Mouse (Mus musculus) hindbrain, embryonic 10.5 days (tissue): Measurements from ENCODE around the gene Snf8. TPM values are rescaled to one million over a fixed set of nuclear protein-coding genes. Genes with fewer than 3 reads are reported as not detected.

Source experiments
- DNase-seq: peaks from one replicate; pipeline ENCODE4 v3.0.0-alpha.2; 2017; ENCODE audit warnings: low spot score
- H3K27ac ChIP-seq: fragments of 300-500 bp; sonication (generic); 2 replicates; pipeline ENCODE4 v1.5.1; 2016; ENCODE audit warnings: mild to moderate bottlenecking, moderate library complexity
- H3K27me3 ChIP-seq: fragments of 300-500 bp; sonication (generic); 2 replicates; pipeline ENCODE4 v1.6.1; 2016; ENCODE audit warnings: mild to moderate bottlenecking; ENCODE audit not compliant: poor library complexity, insufficient read depth, severe bottlenecking
- H3K36me3 ChIP-seq: fragments of 300-500 bp; sonication (generic); 2 replicates; pipeline ENCODE4 v1.6.1; 2016; ENCODE audit warnings: mild to moderate bottlenecking, moderate library complexity
- H3K4me1 ChIP-seq: fragments of 300-500 bp; sonication (generic); replicated peaks from 2 replicates; pipeline ENCODE4 v1.6.1; 2016; ENCODE audit warnings: mild to moderate bottlenecking
- H3K4me3 ChIP-seq: fragments of 300-500 bp; sonication (generic); 2 replicates; pipeline ENCODE4 v1.5.1; 2016; ENCODE audit warnings: mild to moderate bottlenecking, moderate library complexity
- H3K9me3 ChIP-seq: fragments of 300-500 bp; sonication (generic); 2 replicates; pipeline ENCODE4 v1.6.1; 2016; ENCODE audit warnings: mild to moderate bottlenecking, moderate library complexity
- WGBS: fragments of 180-500 bp; shearing (Covaris S2); methylation state at CpG from one replicate; pipeline ENCODE4 v1.1.7; 2016; 5-methylcytosine and 5-hydroxymethylcytosine counted together
- polyA plus RNA-seq: library from polyadenylated mRNA; unstranded; fragments of >200 nt; fragmentation: Nextera tagmentation; extraction: Ambion mirVana; gene quantifications from 2 replicates; pipeline ENCODE4 v1.2.1, GENCODE M21; 2016

Snf8 gene
- polyA plus RNA-seq, 1 experiment from 2014 or later, result 126 TPM

- WGBS, result 77% methylated on average over 5 of the region's 5 CpGs
- no peaks in the 10 kb centered on the region for H3K27me3 ChIP-seq
- H3K9me3 ChIP-seq, result no peaks in the 10 kb centered on the region
- H3K4me3 ChIP-seq, result no peak overlapping the region
- no peak for DNase-seq
- peaks cover 31% of the 10 kb centered on the region for H3K36me3 ChIP-seq
- peaks cover 18% of the 10 kb centered on the region for H3K4me1 ChIP-seq
- H3K27ac ChIP-seq, result no peak overlapping the region
Observed at GRCm38 (mm10) chr11:96068231-96068630, 33.5 kb downstream of the Snf8 start.

GRCm38 (mm10) chr11:96070353-96070752, 35.7 kb downstream of the Snf8 start:
- Histone ChIP-seq H3K4me3 (no peak overlapping the region), H3K27ac (no peak overlapping the region), H3K4me1 (peaks cover 24% of the 10 kb centered on the region), H3K9me3 (no peaks in the 10 kb centered on the region), H3K36me3 (peaks cover 38% of the 10 kb centered on the region), H3K27me3 (no peaks in the 10 kb centered on the region)
- DNase-seq, result no peak
- WGBS, result 94% methylated on average over 7 of the region's 7 CpGs

- WGBS, result 93% methylated on average over 1 of the region's 1 CpGs
- H3K9me3 ChIP-seq, result no peaks in the 10 kb centered on the region
- DNase-seq, result no peak
- peaks cover 38% of the 10 kb centered on the region for H3K36me3 ChIP-seq
- H3K27me3 ChIP-seq, result no peaks in the 10 kb centered on the region
- H3K4me1 ChIP-seq, result peaks cover 18% of the 10 kb centered on the region
- H3K4me3 ChIP-seq, result no peak overlapping the region
- H3K27ac ChIP-seq, result no peak overlapping the region
Observed at GRCm38 (mm10) chr11:96071013-96071412, 36.3 kb downstream of the Snf8 start.

GRCm38 (mm10) chr11:96073295-96073993, 38.8 kb downstream of the Snf8 start:
- WGBS, result 88% methylated on average over 9 of the region's 9 CpGs
- Histone ChIP-seq H3K36me3 (peaks cover 38% of the 10 kb centered on the region), H3K4me1 (peaks cover 23% of the 10 kb centered on the region), H3K9me3 (no peaks in the 10 kb centered on the region), H3K4me3 (0 out of 2 replicates have a peak overlapping the region, but pooled peaks have one; percentile 10), H3K27me3 (no peaks in the 10 kb centered on the region), H3K27ac (no peak overlapping the region)
- no peak for DNase-seq

- 33% methylated on average over 17 of the region's 17 CpGs for WGBS
- H3K36me3 ChIP-seq, result peaks cover 35% of the 10 kb centered on the region
- H3K4me1 ChIP-seq, result peaks cover 23% of the 10 kb centered on the region
- H3K27me3 ChIP-seq, result no peaks in the 10 kb centered on the region
- H3K4me3 ChIP-seq, result peak overlapping the region; percentile 79
- no peak for DNase-seq
- H3K27ac ChIP-seq, result peak overlapping the region; percentile 86
- H3K9me3 ChIP-seq, result no peaks in the 10 kb centered on the region
Observed at GRCm38 (mm10) chr11:96074351-96075176, 39.9 kb downstream of the Snf8 start.

GRCm38 (mm10) chr11:96075177-96075508, 40.5 kb downstream of the Snf8 start:
- Histone ChIP-seq H3K4me3 (peak overlapping the region; percentile 79), H3K27ac (peak overlapping the region; percentile 86), H3K36me3 (peaks cover 30% of the 10 kb centered on the region), H3K27me3 (no peaks in the 10 kb centered on the region), H3K9me3 (no peaks in the 10 kb centered on the region), H3K4me1 (peaks cover 23% of the 10 kb centered on the region)
- WGBS, result under 1% methylated on average over 15 of the region's 15 CpGs
- no peak for DNase-seq

GRCm38 (mm10) chr11:96075509-96076220, 41.0 kb downstream of the Snf8 start, which contains the start of gene Atp5g1:
Atp5g1 (minus strand) TSS chr11:96075670.
- H3K36me3 ChIP-seq, result peaks cover 25% of the 10 kb centered on the region
- peak within 1 kb of the TSS; percentile 79 for H3K4me3 ChIP-seq
- H3K27ac ChIP-seq, result peak within 1 kb of the TSS; percentile 86
- H3K4me1 ChIP-seq, result peaks cover 23% of the 10 kb centered on the region
- H3K9me3 ChIP-seq, result no peaks in the 10 kb centered on the region
- H3K27me3 ChIP-seq, result no peaks in the 10 kb centered on the region
- DNase-seq, result peak; percentile 99
- WGBS, result under 1% methylated on average over 37 of the region's 37 CpGs

- no peaks in the 10 kb centered on the region for H3K9me3 ChIP-seq
- H3K4me1 ChIP-seq, result peaks cover 23% of the 10 kb centered on the region
- no peaks in the 10 kb centered on the region for H3K27me3 ChIP-seq
- peak overlapping the region; percentile 86 for H3K27ac ChIP-seq
- peak overlapping the region; percentile 79 for H3K4me3 ChIP-seq
- DNase-seq, result no peak
- peaks cover 17% of the 10 kb centered on the region for H3K36me3 ChIP-seq
- 71% methylated on average over 13 of the region's 13 CpGs for WGBS
Observed at GRCm38 (mm10) chr11:96076221-96077105, 41.8 kb downstream of the Snf8 start.

- no peak for DNase-seq
- no peaks in the 10 kb centered on the region for H3K9me3 ChIP-seq
- WGBS, result 86% methylated on average over 5 of the region's 5 CpGs
- no peak overlapping the region for H3K27ac ChIP-seq
- peaks cover 5% of the 10 kb centered on the region; the same call in 1 of the 2 replicates for H3K4me1 ChIP-seq
- no peaks in the 10 kb centered on the region for H3K27me3 ChIP-seq
- H3K36me3 ChIP-seq, result no peaks in the 10 kb centered on the region
- no peak overlapping the region for H3K4me3 ChIP-seq
Observed at GRCm38 (mm10) chr11:96080736-96081135, 46.1 kb downstream of the Snf8 start.

- no peak for DNase-seq
- Histone ChIP-seq H3K27ac (no peak overlapping the region), H3K36me3 (no peaks in the 10 kb centered on the region), H3K4me1 (no peaks in the 10 kb centered on the region), H3K9me3 (no peaks in the 10 kb centered on the region), H3K4me3 (no peak overlapping the region), H3K27me3 (no peaks in the 10 kb centered on the region)
- WGBS, result 81% methylated on average over 3 of the region's 3 CpGs
Observed at GRCm38 (mm10) chr11:96082682-96083081, 48.0 kb downstream of the Snf8 start.

GRCm38 (mm10) chr11:96087981-96088380, 53.3 kb downstream of the Snf8 start:
- H3K9me3 ChIP-seq, result 0 out of 2 replicates have a peak, but pooled peaks cover 4% of the 10 kb centered on the region
- no peak overlapping the region for H3K27ac ChIP-seq
- 90% methylated on average over 6 of the region's 6 CpGs for WGBS
- DNase-seq, result no peak
- no peak overlapping the region for H3K4me3 ChIP-seq
- H3K36me3 ChIP-seq, result no peaks in the 10 kb centered on the region
- no peaks in the 10 kb centered on the region for H3K4me1 ChIP-seq
- peaks cover 2% of the 10 kb centered on the region; the same call in 1 of the 2 replicates for H3K27me3 ChIP-seq

- Histone ChIP-seq H3K4me3 (no peak overlapping the region), H3K9me3 (0 out of 2 replicates have a peak, but pooled peaks cover 4% of the 10 kb centered on the region), H3K27me3 (peaks cover 3% of the 10 kb centered on the region; the same call in 1 of the 2 replicates), H3K27ac (no peak overlapping the region), H3K4me1 (no peaks in the 10 kb centered on the region), H3K36me3 (no peaks in the 10 kb centered on the region)
- WGBS, result 68% methylated on average over 2 of the region's 2 CpGs
- DNase-seq, result peak; percentile 7
Observed at GRCm38 (mm10) chr11:96091073-96091472, 56.4 kb downstream of the Snf8 start.
